Mouse (Mus musculus) small intestine, adult 2 months (tissue): ENCODE measurements around the gene Zmiz1.

Source experiments
- CTCF ChIP-seq: fragments of 200-500 bp; IDR thresholded peaks from 2 replicates; pipeline ENCODE4 v1.5.1; 2012; ENCODE audit warnings: low read depth, mild to moderate bottlenecking, control low read depth, inconsistent platforms, low read length, moderate library complexity, mixed read lengths; ENCODE audit not compliant: insufficient replicate concordance, insufficient read length; ENCODE audit errors: extremely low read depth
- POLR2A ChIP-seq: fragments of 200-500 bp; IDR thresholded peaks from 2 replicates; pipeline ENCODE4 v1.6.1; 2012; ENCODE audit warnings: low read depth, mild to moderate bottlenecking, control low read depth, inconsistent platforms, low read length, moderate library complexity

- TF ChIP-seq CTCF (no peak), POLR2A (no peak)
These were observed 84.9 kb downstream of the Zmiz1 start for GRCm38 (mm10) chr14:25543927-25544326.
